Mouse (Mus musculus) frontal cortex, postnatal 14 days (tissue): Measurements from ENCODE around the gene Gm7544.
"Not testable (repeated sequence)": the region's sequence is repeated elsewhere in the genome, so short reads cannot be mapped to it uniquely, and the experiment has no call there.

Experiments used
- DNase-seq, 2 experiments: peaks; one replicate each; pipeline ENCODE4 v3.0.0; 2022; ENCODE audit warnings: low spot score in 2 of 2

The Gm7544 gene

DNA sequence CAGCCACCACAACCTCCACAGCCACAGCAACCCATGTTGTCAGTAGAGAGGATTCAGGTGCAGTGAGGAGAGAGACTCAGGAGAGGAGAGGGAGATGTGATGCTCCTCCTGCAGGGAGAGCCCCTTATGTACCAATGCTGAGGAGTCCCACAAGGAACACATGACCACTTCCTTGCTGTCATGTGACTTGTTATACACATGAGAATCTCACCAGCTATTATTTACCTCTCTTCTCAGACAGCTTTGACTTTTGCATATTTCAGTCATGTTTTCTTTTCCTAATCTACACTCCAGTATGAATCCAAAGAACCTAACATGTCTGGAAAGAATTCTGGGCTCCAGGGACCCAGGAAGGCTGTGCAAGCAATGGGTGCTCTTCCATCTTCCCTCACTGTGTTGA lies at the start of gene Gm7544:
Gene Gm7544, minus strand, starts transcription at position 101 of the 400 bp plus-strand sequence.
- not testable (repeated sequence) for DNase-seq

DNA sequence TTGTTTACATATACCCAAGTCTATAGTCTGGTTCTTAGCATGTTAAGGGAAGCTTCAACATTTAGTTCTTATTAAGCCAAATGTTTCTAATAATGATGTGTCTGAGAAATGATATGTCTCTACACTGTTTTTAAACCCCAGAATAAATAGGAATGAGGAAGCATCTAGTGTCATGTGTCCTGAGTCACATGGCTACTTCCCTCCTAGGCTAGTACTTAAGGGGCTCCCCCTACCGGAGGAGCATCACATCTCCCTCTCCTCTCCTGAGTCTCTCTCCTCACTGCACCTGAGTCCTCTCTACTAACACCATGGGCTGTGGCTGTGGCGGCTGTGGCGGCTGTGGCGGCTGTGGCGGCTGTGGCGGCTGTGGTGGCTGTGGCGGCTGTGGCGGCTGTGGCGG lies 44.5 kb upstream of the Gm7544 start, which contains the start of gene Gm47959:
Gene Gm47959, plus strand, starts transcription at position 243 of the 400 bp plus-strand sequence.
- DNase-seq, result not testable (repeated sequence)

DNA sequence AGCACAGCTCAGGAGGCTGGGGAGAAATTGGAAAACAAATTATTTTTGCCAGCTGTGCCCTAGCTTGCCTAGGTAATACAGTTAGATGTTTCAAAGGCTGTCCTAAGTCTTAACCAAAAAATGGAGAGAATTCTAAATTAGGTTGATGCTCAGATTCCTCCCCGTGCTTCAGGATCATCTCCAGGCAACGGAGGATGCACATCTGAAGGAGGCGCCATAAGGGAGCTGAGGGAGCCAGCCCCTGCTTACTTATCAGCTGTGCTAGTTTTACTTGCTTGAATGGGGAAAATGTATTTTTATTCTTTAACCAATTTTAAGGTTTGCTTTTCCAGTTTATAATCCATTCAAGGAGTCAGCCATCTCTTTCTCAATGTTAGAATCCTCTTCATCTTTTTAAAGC lies 38.1 kb upstream of the Gm7544 start:
- no peak for DNase-seq

DNA sequence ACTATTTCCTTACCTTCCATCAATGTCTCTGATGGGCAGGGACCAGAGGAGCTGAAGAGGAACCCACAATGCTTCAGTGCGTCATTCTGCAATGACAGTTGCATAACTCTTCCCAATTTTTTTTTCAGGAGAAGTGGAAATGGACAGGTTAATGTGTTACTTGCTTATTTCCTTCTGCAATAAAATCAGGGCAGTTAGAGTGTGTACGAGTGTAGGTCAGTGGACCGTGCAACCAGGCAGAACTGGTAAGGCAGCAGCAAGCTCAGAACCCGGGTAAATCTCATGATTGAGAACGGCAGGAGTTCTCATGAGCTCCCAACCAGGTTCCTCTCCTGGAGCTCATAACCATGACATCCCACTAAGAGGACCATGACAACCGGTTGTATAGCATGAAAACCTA lies 36.3 kb upstream of the Gm7544 start:
- no peak for DNase-seq

DNA sequence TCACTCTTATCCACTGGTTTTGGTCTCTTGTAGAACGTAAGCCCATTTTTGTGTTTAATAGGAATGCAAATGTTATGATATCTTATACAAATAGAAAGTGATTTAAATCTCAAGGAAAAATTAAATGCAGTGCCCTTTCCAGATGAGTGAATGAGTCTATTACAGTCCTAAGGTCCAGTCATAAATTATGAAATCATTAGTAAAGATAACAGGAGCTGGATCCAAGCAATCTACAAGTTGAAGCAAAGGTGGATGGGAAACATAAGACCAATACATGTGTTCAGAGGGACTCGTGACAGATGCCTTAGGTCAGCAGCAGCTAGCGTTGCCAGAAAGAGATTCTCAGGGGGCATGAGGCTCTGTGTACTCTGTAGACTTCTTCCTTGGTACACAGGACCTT lies 35.8 kb upstream of the Gm7544 start:
- no peak for DNase-seq

DNA sequence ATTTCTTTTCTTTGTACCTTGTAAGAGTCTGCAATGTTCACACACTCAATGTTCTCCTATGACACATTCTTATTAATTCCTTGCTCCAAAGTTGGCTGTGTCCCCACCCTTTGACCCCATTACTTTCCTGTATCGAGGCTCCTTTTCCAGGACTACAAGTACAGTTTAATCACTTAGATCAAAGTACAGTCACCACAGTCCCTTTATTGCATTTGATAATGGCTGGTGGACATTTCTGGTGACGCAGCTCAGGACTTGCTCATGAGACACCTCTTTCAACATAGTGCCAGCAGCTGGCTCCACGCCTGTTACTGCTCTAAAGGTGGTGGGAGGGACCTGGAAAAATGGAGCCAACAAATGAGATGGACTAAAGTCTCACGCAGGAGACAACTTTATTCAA lies 35.2 kb upstream of the Gm7544 start:
- DNase-seq, result no peak

DNA sequence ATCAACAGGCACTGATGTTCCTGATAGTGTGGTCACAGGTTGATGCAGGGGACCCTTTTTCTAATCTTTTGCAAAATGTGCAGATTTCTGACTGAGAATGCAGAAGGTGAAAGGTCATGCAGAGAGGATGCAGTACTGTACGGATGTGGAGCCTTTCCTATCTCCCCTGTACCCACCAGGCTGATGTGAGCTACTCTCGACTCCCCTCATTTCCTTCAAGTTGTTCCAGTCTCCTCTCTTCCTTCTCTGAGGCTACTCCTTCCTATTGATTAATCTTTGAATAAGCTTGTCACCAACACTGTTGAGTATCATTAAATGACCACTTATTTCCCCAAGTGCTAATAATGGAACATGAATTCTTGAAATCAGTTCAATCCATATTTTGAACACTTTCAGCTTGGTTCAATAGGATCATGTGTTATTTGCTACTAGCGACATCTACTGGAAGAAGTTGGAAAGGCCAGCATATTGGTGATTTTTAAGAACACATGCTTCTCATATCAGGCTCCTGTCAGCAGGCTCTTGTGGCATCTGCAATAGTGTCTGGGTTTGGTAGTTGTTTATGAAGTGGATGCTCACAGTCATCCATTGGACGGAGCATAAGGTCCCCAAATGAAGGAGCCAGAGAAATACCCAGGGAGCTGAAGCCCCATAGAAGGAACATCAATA lies 31.9 kb upstream of the Gm7544 start:
- no peak for DNase-seq

DNA sequence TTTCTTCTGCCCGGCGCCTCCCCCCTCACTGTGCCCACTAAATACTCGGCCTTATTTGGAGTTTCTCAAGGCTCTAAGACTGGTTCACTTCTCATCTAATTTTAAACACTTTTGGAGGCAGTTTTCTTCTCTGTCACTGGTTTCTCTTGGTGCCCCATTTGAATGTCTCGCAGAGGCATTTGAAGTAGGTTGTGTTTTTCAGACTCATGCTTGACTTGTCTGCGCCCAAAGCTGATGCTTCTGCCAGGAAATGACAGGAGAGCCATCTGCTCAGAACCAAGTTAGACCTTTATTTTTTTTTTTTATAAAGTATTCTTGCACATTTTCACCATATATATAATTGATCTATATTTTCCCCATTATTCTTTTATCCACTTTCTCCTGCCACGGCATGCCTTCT lies 30.9 kb upstream of the Gm7544 start:
- DNase-seq, result no peak

DNA sequence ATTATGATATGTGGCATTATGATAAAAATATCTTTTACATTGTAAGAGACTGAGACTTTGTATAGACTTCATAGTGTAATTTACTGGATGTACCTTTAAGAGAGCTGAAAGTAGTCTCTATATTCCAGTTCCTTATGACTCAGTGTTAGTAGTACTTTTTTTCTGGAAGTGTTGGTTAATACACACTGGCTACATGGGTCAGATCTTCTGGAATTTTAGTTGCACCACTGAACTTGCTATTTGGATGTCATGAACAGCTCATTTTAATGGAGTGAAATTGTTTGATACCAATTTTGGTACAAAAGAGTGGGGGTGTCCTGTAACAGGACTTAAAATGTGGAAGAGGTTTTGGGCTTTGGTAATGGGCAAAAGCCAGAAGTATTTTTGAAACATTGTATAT lies 22.0 kb upstream of the Gm7544 start:
- no peak for DNase-seq

DNA sequence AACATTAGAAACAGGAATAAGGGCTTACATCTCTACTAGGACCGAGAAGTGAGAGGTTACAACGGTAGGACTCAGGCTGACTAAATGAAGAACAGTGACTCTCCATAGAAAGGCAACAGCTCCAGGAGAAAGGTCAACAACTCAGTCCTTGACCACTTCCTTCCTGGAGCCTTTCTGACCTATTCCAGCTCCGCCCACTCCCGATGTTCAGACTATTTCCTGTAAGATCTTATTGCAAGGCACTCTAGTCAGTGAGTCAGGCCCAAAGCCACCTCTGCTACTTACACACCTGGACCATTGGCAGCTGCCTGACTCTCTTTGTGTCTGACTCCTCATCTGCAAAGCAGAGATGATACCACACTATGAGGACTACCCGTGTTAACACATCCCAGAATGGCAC lies 19.9 kb upstream of the Gm7544 start:
- no peak for DNase-seq

DNA sequence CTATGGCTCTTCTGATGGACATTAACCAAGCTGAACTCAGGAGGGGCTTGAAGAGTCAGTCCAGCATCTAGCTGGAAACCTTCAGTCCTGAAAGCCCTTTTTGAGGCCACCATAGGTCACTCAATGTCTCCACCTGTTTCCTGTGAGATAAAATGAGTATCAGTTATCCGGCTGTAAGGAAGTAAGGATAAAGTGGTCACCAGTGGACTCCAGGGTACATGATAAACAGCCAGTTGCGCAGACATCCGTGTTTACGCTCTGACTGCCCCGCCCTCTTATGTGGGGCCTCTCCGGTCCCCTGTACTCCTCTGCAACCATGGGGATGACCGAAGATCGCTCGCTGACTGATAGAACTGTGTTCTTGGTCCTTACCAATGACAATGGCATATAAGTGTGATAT lies 18.5 kb upstream of the Gm7544 start:
- no peak for DNase-seq

DNA sequence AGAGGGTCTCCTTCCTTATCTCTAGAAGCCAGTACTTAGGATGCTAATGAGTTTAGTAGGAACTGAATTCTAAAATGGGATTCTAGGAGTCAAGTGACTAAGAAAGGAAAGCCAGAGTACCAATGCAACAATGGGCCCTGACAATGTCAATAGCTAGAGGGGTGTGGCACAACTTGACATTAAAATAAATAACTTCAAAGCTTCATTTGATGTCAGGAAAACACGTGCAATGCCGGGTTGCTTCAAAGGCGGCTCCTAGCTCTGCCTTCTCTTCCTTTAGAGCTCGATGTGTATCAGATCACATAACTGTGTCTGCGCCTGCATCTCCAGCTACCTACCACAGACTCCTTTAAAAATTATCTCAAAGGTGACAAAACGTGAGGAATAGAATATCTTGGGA lies 18.1 kb upstream of the Gm7544 start:
- DNase-seq, result no peak

DNA sequence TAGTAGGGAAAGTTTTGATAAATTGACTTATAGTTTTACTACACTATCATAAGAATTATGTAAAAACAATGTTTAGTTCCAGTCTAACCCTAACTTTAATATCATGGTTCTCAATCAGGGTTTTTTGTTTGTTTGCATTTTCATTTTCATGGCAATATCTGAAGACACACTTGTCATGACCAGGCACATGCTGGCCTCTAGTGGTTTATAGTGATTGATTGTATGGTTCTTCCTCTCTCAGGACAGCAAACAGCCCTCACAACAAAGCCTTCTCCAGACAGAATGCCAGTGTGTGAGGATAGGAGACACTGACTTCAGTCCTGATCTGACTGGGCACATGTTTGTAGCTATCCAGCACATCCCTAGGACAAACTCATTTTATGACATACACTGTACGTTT lies 17.4 kb upstream of the Gm7544 start:
- no peak for DNase-seq

DNA sequence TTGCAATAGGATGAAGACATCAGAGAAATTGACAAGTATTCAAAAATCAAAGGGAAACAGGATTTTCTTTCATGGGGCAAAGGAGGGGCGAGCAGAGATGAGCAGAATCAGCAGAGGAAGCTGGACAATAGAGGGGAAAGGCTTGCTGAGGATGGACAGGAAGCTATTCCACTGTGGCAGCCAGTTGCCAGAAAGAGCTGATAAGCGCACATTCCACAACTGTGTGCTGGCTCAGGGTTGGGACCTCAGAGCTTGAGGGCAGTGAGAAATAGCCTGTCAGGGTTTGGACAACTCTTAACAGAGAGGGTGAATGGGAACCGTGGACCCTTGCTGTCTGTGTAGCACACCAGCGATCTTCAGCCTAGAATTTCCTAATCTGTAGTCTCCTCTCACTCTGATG lies 16.2 kb upstream of the Gm7544 start:
- no peak for DNase-seq

DNA sequence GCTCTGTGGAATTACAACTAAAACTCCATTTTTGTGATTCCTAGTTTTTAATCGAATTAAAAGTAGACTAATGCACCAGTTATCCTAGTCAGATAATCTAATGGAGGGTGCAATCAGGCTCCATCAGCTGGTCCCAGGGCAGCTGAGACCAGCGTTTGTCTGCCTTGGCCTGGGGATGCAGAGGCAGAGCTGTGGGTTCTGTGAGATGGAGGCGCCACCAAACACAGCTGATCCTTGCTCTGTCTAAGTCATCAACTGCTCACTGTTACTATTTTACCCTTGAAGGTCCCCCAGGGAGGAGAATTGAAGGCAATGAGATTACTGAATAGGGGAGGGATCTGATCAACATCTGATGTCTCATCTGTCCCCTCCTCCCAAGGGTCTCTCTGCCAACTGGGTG lies 10.6 kb upstream of the Gm7544 start:
- no peak for DNase-seq

DNA sequence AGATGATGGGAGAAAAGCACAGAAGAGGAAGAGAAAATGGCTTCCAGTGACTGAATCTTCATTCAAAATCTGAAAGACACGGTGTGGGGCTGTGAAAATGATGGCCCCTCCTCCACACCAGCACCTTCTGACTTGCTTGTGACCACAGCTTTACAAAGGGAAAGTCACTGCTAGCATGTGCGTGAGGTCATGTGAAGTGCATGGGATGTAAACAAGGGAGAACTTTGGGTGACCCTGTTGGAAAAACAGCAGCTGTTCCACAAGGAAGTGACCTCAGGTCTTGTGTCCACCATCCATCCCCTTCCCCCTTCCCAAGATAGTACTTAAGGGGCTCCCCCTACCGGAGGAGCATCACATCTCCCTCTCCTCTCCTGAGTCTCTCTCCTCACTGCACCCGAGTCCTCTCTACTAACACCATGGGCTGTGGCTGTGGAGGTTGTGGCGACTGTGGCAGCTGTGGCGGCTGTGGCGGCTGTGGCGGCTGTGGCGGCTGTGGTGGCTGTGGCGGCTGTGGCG lies 4.1 kb upstream of the Gm7544 start, which contains the start of gene Gm47955:
Gene Gm47955, plus strand, starts transcription at position 417 of the 516 bp plus-strand sequence.
- no peak for DNase-seq

DNA sequence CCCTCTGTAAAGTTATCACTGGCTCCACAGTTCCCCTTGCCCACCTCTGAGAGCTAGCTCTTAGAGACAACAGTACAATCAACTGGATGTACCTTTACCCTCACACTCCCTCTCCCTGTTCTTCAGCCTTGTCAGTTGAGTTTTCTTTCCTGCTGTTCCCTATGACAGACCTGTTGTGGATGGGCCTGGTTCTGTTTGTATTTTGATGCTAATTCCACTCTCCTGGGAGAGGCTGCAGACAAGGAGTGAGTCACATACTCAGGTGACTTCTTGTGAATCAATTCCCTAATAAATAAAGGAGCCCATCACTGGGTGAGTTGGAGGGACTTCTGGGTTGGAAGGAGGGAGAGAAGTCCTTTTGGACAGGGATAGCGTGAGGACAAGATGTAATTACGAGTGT lies 7.2 kb downstream of the Gm7544 start:
- no peak for DNase-seq

DNA sequence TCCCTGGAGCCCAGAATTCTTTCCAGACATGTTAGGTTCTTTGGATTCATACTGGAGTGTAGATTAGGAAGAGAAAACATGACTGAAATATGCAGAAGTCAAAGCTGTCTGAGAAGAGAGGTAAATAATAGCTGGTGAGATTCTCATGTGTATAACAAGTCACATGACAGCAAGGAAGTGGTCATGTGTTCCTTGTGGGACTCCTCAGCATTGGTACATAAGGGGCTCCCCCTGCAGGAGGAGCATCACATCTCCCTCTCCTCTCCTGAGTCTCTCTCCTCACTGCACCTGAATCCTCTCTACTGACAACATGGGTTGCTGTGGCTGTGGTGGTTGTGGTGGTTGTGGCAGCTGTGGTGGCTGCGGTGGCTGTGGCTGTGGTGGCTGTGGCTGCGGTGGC lies 9.8 kb downstream of the Gm7544 start:
- DNase-seq, result not testable (repeated sequence)

DNA sequence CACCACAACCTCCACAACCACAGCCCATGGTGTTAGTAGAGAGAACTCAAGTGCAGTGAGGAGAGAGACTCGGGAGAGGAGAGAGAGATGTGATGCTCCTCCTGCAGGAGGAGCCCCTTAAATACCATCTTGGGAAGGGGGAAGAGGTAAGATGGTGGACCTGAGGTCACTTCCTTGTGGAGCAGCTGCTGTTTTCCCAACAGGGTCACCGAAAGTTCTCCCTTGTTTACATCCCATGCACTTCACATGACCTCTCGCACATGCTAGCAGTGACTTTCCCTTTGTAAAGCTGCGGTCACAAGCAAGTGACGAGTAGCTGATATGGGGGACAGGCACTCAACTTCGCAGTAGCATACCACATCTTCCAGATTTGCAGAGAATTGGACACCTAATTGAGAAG lies 12.5 kb downstream of the Gm7544 start, which contains the start of gene A030003K21Rik:
Gene A030003K21Rik, minus strand, starts transcription at position 94 of the 400 bp plus-strand sequence.
- DNase-seq, result not testable (repeated sequence)

DNA sequence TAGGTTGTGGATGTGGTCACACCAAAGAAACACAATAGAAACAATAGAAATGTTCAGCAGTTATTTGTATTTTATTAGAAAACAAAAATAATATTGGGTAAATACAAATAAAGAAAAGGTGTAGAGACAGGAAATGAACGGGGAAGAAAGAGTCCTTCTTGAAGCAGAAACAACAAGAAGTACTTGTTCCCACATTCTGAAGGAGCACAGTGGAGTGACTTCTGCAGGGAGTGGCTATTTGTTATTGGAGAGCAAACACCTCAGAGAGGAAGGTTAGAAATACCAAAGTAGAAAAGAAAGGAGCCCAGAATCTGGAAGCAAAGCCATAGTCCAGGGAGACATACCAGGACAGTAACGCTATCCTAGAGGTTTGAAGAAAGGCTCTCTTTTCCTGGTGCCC lies 13.3 kb downstream of the Gm7544 start:
- not testable (repeated sequence) for DNase-seq

DNA sequence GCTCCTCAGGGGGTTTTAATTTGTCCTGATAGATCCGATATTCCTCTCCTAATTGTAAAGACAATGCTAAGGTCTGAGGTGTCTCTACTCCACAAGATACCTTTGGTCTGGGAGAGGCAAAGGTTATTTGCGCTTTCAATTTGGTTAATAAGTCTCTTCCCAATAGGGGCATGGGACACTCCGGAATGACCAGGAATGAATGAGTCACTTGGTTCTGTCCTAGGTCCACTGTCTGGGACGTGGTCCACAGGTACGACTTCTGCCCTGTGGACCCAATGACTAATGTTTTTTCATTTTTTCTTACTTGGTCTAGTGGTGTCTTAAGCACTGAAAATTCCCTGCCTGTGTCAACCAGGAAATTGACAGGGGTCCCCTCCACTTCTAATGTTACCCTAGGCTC lies 17.1 kb downstream of the Gm7544 start:
- DNase-seq, result no peak

DNA sequence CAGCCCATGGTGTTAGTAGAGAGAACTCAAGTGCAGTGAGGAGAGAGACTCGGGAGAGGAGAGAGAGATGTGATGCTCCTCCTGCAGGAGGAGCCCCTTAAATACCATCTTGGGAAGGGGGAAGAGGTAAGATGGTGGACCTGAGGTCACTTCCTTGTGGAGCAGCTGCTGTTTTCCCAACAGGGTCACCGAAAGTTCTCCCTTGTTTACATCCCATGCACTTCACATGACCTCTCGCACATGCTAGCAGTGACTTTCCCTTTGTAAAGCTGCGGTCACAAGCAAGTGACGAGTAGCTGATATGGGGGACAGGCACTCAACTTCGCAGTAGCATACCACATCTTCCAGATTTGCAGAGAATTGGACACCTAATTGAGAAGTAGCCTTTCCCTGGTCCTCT lies 24.5 kb downstream of the Gm7544 start, which contains the start of gene Gm6217:
Gene Gm6217, minus strand, starts transcription at position 74 of the 400 bp plus-strand sequence.
- DNase-seq, result not testable (repeated sequence)

DNA sequence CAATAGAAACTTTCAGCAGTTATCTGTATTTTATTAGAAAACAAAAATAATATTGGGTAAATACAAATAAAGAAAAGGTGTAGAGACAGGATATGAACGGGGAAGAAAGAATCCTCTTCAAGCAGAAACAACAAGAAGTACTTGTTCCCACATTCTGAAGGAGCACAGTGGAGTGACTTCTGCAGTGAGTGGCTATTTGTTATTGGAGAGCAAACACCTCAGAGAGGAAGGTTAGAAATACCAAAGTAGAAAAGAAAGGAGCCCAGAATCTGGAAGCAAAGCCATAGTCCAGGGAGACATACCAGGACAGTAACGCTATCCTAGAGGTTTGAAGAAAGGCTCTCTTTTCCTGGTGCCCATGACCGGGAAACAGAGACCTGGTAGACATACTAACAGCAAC lies 25.3 kb downstream of the Gm7544 start:
- not testable (repeated sequence) for DNase-seq

DNA sequence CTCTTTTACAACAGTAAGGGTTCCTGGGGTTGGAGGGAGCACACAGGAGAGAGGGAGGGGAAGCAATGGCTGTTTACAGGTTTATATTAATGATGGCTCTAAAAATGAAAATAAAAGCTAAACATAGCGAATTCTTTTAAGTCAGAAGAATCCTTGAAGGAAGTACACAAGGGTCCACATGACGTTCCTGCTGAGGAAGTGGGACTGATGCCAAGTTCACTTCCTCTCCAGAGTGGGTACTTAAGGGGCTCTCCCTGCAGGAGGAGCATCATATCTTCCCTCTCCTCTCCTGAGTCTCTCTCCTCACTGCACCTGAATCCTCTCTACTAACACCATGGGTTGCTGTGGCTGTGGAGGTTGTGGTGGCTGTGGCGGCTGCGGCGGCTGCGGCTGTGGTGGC lies 31.2 kb downstream of the Gm7544 start, which contains the start of gene A030014E15Rik:
Gene A030014E15Rik, plus strand, starts transcription at position 268 of the 400 bp plus-strand sequence.
- no peak for DNase-seq
